Mouse (Mus musculus) fat pad, adult 2 months (tissue): ENCODE measurements around the gene Rwdd2a.

Source experiments
- DNase-seq: peaks from one replicate; pipeline ENCODE4 v3.0.0-alpha.2; 2011; ENCODE audit warnings: low read depth, low spot score; ENCODE audit errors: extremely low read depth

Rwdd2a gene

GRCm38 (mm10) chr9:86571540-86572135 lies at the start of gene Rwdd2a, which contains the start of gene Pgm3:
TSS of gene Rwdd2a (plus strand) at chr9:86571991.
TSS of gene Pgm3 (minus strand) at chr9:86571842.
- DNase-seq: no peak

- DNase-seq: no peak
These were observed 49.5 kb upstream of the Rwdd2a start for GRCm38 (mm10) chr9:86522335-86522734.

GRCm38 (mm10) chr9:86525600-86525999 lies 46.2 kb upstream of the Rwdd2a start:
- no peak for DNase-seq

- DNase-seq: no peak
These were observed 37.7 kb upstream of the Rwdd2a start for GRCm38 (mm10) chr9:86534071-86534470.

GRCm38 (mm10) chr9:86543451-86543850 lies 28.3 kb upstream of the Rwdd2a start:
- no peak for DNase-seq

GRCm38 (mm10) chr9:86544559-86544958 lies 27.2 kb upstream of the Rwdd2a start:
- DNase-seq: no peak

- no peak for DNase-seq
These were observed 22.1 kb upstream of the Rwdd2a start for GRCm38 (mm10) chr9:86549637-86550162.

- no peak for DNase-seq
These were observed 21.1 kb upstream of the Rwdd2a start for GRCm38 (mm10) chr9:86550717-86551116.

- DNase-seq: no peak
These were observed 17.9 kb upstream of the Rwdd2a start for GRCm38 (mm10) chr9:86553886-86554285.

GRCm38 (mm10) chr9:86554641-86555040 lies 17.1 kb upstream of the Rwdd2a start:
- DNase-seq: no peak

GRCm38 (mm10) chr9:86560543-86560942 lies 11.2 kb upstream of the Rwdd2a start:
- DNase-seq: no peak

GRCm38 (mm10) chr9:86569314-86569910 lies 2.4 kb upstream of the Rwdd2a start:
- DNase-seq: no peak

- no peak for DNase-seq
These were observed 1.4 kb upstream of the Rwdd2a start for GRCm38 (mm10) chr9:86570261-86570890.

- no peak for DNase-seq
These were observed 845 bp upstream of the Rwdd2a start for GRCm38 (mm10) chr9:86570946-86571345.

- no peak for DNase-seq
These were observed 405 bp downstream of the Rwdd2a start for GRCm38 (mm10) chr9:86572196-86572595.

GRCm38 (mm10) chr9:86572636-86573291 lies 973 bp downstream of the Rwdd2a start:
- no peak for DNase-seq

- DNase-seq: no peak
These were observed 2.0 kb downstream of the Rwdd2a start for GRCm38 (mm10) chr9:86573616-86574303.

- no peak for DNase-seq
These were observed 3.4 kb downstream of the Rwdd2a start for GRCm38 (mm10) chr9:86575178-86575577.

GRCm38 (mm10) chr9:86579657-86580056 lies 7.9 kb downstream of the Rwdd2a start:
- DNase-seq: no peak

- no peak for DNase-seq
These were observed 11.9 kb downstream of the Rwdd2a start for GRCm38 (mm10) chr9:86583740-86584139.
